Mouse (Mus musculus): ENCODE measurements around the gene Ranbp6. TPM values are rescaled to one million over a fixed set of nuclear protein-coding genes. Genes with fewer than 3 reads are reported as not detected.

Ranbp6 gene
- 35.8 and 37.0 TPM in 2 replicates for polyA plus RNA-seq (2015; fragmentation: Nextera tagmentation; extraction: Ambion mirVana)

- H3K4me3 ChIP-seq = peak within 1 kb of the TSS; percentile 79
- WGBS = 1% methylated on average over 47 of the region's 47 CpGs
- H3K27me3 ChIP-seq = no peaks in the 10 kb centered on the region
- peak within 1 kb of the TSS; percentile 79 for H3K9ac ChIP-seq
- ATAC-seq = peak; percentile 97
- no peaks in the 10 kb centered on the region for H3K9me3 ChIP-seq (replicated peaks)
- H3K4me2 ChIP-seq = peak within 1 kb of the TSS; percentile 75
- H3K27ac ChIP-seq = peak within 1 kb of the TSS; percentile 52; the same call in 1 of the 2 replicates
- peaks cover 39% of the 10 kb centered on the region for H3K4me1 ChIP-seq
- peaks cover 30% of the 10 kb centered on the region for H3K36me3 ChIP-seq (ENCODE audit: poor library complexity, severe bottlenecking)
Measured at GRCm38 (mm10) chr19:29812581-29813460, at the start of gene Ranbp6. Ranbp6 (minus strand) TSS chr19:29812974.

- no peaks in the 10 kb centered on the region for H3K9me3 ChIP-seq (replicated peaks)
- H3K4me2 ChIP-seq = no peak overlapping the region
- H3K9ac ChIP-seq = no peak overlapping the region
- ATAC-seq = no peak
- H3K36me3 ChIP-seq (ENCODE audit: poor library complexity, severe bottlenecking) = no peaks in the 10 kb centered on the region
- no peaks in the 10 kb centered on the region for H3K4me1 ChIP-seq
- no peak overlapping the region for H3K27ac ChIP-seq
- no peak overlapping the region for H3K4me3 ChIP-seq
- H3K27me3 ChIP-seq = no peaks in the 10 kb centered on the region
- WGBS = 89% methylated on average over 4 of the region's 4 CpGs
Measured at GRCm38 (mm10) chr19:29860816-29861215, 48.0 kb upstream of the Ranbp6 start.

- no peak for ATAC-seq
- H3K4me1 ChIP-seq = no peaks in the 10 kb centered on the region
- H3K9ac ChIP-seq = no peak overlapping the region
- 92% methylated on average over 5 of the region's 5 CpGs for WGBS
- no peaks in the 10 kb centered on the region for H3K9me3 ChIP-seq (replicated peaks)
- no peak overlapping the region for H3K4me2 ChIP-seq
- no peaks in the 10 kb centered on the region for H3K36me3 ChIP-seq (ENCODE audit: poor library complexity, severe bottlenecking)
- H3K4me3 ChIP-seq = no peak overlapping the region
- H3K27ac ChIP-seq = no peak overlapping the region
- no peaks in the 10 kb centered on the region for H3K27me3 ChIP-seq
Measured at GRCm38 (mm10) chr19:29857267-29857666, 44.5 kb upstream of the Ranbp6 start.

GRCm38 (mm10) chr19:29853711-29854110 lies 40.9 kb upstream of the Ranbp6 start:
- no peak for ATAC-seq
- 94% methylated on average over 5 of the region's 5 CpGs for WGBS

GRCm38 (mm10) chr19:29851036-29851690 lies 38.4 kb upstream of the Ranbp6 start:
- H3K4me3 ChIP-seq = no peak overlapping the region
- ATAC-seq = no peak
- H3K4me1 ChIP-seq = no peaks in the 10 kb centered on the region
- H3K9me3 ChIP-seq (replicated peaks) = no peaks in the 10 kb centered on the region
- no peak overlapping the region for H3K4me2 ChIP-seq
- no peak overlapping the region for H3K9ac ChIP-seq
- H3K27ac ChIP-seq = no peak overlapping the region
- peaks cover 47% of the 10 kb centered on the region for H3K27me3 ChIP-seq
- no peaks in the 10 kb centered on the region for H3K36me3 ChIP-seq (ENCODE audit: poor library complexity, severe bottlenecking)
- WGBS = 33% methylated on average over 12 of the region's 12 CpGs

More at GRCm38 (mm10) chr19:29853711-29854110, 40.9 kb upstream of the Ranbp6 start:
- Histone ChIP-seq H3K4me2 (no peak overlapping the region), H3K27me3 (peaks cover 27% of the 10 kb centered on the region), H3K4me3 (no peak overlapping the region), H3K4me1 (no peaks in the 10 kb centered on the region), H3K9ac (no peak overlapping the region), H3K27ac (no peak overlapping the region), H3K36me3 (ENCODE audit: poor library complexity, severe bottlenecking) (no peaks in the 10 kb centered on the region), H3K9me3 (replicated peaks) (no peaks in the 10 kb centered on the region)

GRCm38 (mm10) chr19:29849924-29850551 lies 37.3 kb upstream of the Ranbp6 start:
- no peak overlapping the region for H3K9ac ChIP-seq

GRCm38 (mm10) chr19:29844036-29844661 lies 31.4 kb upstream of the Ranbp6 start:
- Histone ChIP-seq H3K27me3 (peaks cover 57% of the 10 kb centered on the region), H3K4me3 (no peak overlapping the region), H3K4me1 (peaks cover 27% of the 10 kb centered on the region), H3K4me2 (peak overlapping the region; percentile 39), H3K27ac (peak overlapping the region; percentile 36; the same call in 1 of the 2 replicates), H3K9me3 (replicated peaks) (no peaks in the 10 kb centered on the region), H3K9ac (no peak overlapping the region), H3K36me3 (ENCODE audit: poor library complexity, severe bottlenecking) (no peaks in the 10 kb centered on the region)
- peak; percentile 93 for ATAC-seq
- 8% methylated on average over 12 of the region's 12 CpGs for WGBS

More at GRCm38 (mm10) chr19:29849924-29850551, 37.3 kb upstream of the Ranbp6 start:
- WGBS = 83% methylated on average over 11 of the region's 11 CpGs
- Histone ChIP-seq H3K4me2 (no peak overlapping the region), H3K4me1 (peaks cover 4% of the 10 kb centered on the region), H3K27me3 (peaks cover 58% of the 10 kb centered on the region), H3K36me3 (ENCODE audit: poor library complexity, severe bottlenecking) (no peaks in the 10 kb centered on the region), H3K9me3 (replicated peaks) (no peaks in the 10 kb centered on the region), H3K27ac (no peak overlapping the region), H3K4me3 (no peak overlapping the region)
- ATAC-seq = no peak

- Histone ChIP-seq H3K4me1 (peaks cover 27% of the 10 kb centered on the region), H3K9ac (no peak overlapping the region), H3K27ac (peak overlapping the region; percentile 36; the same call in 1 of the 2 replicates), H3K9me3 (replicated peaks) (no peaks in the 10 kb centered on the region), H3K36me3 (ENCODE audit: poor library complexity, severe bottlenecking) (no peaks in the 10 kb centered on the region), H3K4me2 (peak overlapping the region; percentile 39), H3K27me3 (peaks cover 54% of the 10 kb centered on the region), H3K4me3 (no peak overlapping the region)
- 11% methylated on average over 5 of the region's 5 CpGs for WGBS
- ATAC-seq = peak; percentile 44
Measured at GRCm38 (mm10) chr19:29843641-29844035, 30.9 kb upstream of the Ranbp6 start.

- no peak overlapping the region for H3K4me3 ChIP-seq
- no peaks in the 10 kb centered on the region for H3K36me3 ChIP-seq (ENCODE audit: poor library complexity, severe bottlenecking)
- ATAC-seq = no peak
- 67% methylated on average over 8 of the region's 8 CpGs for WGBS
- H3K27ac ChIP-seq = no peak overlapping the region
- no peaks in the 10 kb centered on the region for H3K9me3 ChIP-seq (replicated peaks)
- no peak overlapping the region; the same call in 1 of the 2 replicates for H3K4me2 ChIP-seq
- peaks cover 50% of the 10 kb centered on the region for H3K27me3 ChIP-seq
- no peak overlapping the region for H3K9ac ChIP-seq
- H3K4me1 ChIP-seq = peaks cover 27% of the 10 kb centered on the region
Measured at GRCm38 (mm10) chr19:29842973-29843372, 30.2 kb upstream of the Ranbp6 start.

- no peak; the same call in 1 of the 2 replicates for ATAC-seq
- no peak overlapping the region for H3K9ac ChIP-seq
- no peak overlapping the region for H3K27ac ChIP-seq
- H3K9me3 ChIP-seq (replicated peaks) = no peaks in the 10 kb centered on the region
- WGBS = 95% methylated on average over 4 of the region's 4 CpGs
- peaks cover 27% of the 10 kb centered on the region for H3K4me1 ChIP-seq
- peaks cover 39% of the 10 kb centered on the region for H3K27me3 ChIP-seq
- no peak overlapping the region for H3K4me3 ChIP-seq
- no peaks in the 10 kb centered on the region for H3K36me3 ChIP-seq (ENCODE audit: poor library complexity, severe bottlenecking)
- no peak overlapping the region for H3K4me2 ChIP-seq
Measured at GRCm38 (mm10) chr19:29840642-29841041, 27.9 kb upstream of the Ranbp6 start.

- Histone ChIP-seq H3K27ac (no peak overlapping the region), H3K36me3 (ENCODE audit: poor library complexity, severe bottlenecking) (no peaks in the 10 kb centered on the region), H3K4me1 (peaks cover 9% of the 10 kb centered on the region), H3K4me3 (no peak overlapping the region), H3K9me3 (replicated peaks) (no peaks in the 10 kb centered on the region), H3K27me3 (peaks cover 30% of the 10 kb centered on the region), H3K4me2 (no peak overlapping the region), H3K9ac (no peak overlapping the region)
- no peak for ATAC-seq
- WGBS = 75% methylated on average over 3 of the region's 3 CpGs
Measured at GRCm38 (mm10) chr19:29838636-29839135, 25.9 kb upstream of the Ranbp6 start.
